Mouse (Mus musculus) layer of hippocampus, adult 9-10 months (tissue): ENCODE measurements at regions not wholly inside any gene's neighbourhood (a gene's known extent, or its start where the extent isn't known, plus 50 kb on each side); places are given as distances from the start of the nearest gene placed in this dataset.
A peak's percentile ranks its signal among the peaks of the same experiment; 100 is the strongest.

ENCODE experiments used
- DNase-seq: peaks from one replicate; pipeline ENCODE4 v3.0.0; 2022; ENCODE audit warnings: low spot score

DNA sequence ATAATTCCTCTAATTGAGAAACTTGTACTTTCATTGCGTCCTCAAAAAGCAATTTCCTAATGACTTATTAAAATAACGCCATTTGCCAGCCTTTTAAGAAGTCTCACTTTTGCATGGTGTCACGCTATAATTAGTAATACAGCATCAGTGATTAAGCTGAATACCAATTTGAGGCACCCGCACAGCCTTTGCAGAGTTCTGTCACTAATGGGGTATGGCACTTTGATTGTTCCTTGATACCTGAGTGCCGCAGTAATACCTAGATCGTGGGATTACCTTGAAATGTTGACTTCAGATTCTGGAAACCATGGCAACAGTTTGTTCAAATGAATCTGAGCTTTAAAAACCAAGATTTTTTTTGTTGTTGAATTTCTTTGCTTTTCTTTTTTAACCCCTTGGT, 202.7 kb upstream of the Igfbp7 start:
- no peak for DNase-seq

DNA sequence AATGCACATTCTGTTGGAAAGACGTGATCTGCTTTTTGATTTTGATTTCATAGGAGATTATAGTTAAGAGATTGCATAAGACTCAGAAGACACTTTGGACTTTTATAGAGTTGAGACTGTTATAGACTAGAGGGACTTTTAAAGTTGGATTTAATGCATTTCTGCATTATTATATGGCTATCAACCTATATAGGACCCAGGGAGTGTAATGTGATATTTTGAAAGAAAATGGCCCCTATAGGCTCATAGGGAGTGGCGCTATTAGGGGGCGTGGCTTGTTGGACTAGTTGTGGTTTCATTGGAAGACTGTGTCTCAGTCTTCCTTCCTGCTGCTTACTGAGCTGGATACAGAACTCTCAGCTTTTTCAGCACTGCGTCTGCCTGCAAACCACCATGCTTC, 186.9 kb upstream of the Igfbp7 start:
- DNase-seq = no peak

DNA sequence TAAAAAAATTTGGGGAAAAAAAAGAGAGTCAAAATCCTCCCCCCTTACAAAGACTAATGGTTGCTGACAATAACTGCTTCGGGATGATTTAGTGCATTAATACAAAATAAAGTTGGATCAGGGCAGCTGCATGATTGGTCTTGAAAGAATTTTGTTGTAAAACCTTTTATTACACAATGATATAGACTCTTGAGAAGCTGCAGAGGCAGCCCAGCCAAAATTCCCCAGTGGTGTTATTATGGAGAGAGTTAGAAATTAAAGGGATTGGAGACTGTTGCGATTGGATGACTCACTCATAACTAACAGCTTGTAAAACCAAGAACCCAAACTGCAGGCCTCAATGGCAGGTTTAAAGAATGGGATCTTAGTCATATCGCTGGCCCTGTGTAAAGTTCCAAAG, 181.4 kb upstream of the Igfbp7 start:
- DNase-seq = no peak

DNA sequence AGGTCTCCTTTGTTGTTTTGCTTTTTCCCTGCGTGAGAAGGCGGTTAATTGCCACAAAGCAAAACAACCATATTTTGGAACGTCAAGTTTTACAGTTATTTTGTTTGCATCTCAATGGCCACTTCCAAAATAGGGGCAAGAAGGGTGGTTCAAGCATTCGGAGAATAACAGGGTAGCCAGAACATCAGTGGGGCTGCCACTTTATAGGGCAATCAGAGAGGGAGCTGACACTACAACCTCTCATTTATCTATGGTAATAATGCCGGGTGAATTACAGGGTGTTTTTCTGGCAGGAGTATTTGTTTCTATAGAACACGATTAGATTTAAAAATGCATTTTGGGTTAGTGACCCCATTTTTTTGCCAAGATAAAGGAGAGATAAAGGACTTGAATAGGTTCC, 173.9 kb upstream of the Igfbp7 start:
- no peak for DNase-seq

DNA sequence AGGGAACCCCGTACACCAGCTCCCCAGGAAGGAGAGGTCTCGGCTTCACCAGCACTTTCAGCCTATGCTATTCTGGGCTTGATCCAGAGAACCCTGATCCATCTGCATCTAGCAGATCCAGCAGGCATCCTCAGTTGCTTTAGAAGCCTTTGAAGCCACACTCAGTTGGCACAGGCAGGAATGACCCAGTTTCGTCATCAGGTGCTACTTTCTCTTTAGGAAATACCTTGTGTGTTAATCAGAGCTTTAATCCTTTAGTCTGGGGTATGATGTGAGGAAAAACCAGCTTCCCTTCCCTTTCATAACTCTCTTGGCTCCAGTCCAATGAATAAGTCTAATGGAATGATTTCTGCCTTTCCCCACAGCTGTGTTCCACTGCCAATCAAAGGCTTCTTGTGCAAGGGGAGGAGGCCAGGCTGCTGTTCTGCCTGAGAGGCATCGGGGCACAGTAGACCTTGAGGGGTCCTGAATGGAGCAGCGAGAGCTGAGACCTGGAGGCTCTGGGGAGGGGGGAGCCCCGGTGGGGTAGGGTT, 173.3 kb upstream of the Igfbp7 start:
- peak; percentile 8 for DNase-seq

DNA sequence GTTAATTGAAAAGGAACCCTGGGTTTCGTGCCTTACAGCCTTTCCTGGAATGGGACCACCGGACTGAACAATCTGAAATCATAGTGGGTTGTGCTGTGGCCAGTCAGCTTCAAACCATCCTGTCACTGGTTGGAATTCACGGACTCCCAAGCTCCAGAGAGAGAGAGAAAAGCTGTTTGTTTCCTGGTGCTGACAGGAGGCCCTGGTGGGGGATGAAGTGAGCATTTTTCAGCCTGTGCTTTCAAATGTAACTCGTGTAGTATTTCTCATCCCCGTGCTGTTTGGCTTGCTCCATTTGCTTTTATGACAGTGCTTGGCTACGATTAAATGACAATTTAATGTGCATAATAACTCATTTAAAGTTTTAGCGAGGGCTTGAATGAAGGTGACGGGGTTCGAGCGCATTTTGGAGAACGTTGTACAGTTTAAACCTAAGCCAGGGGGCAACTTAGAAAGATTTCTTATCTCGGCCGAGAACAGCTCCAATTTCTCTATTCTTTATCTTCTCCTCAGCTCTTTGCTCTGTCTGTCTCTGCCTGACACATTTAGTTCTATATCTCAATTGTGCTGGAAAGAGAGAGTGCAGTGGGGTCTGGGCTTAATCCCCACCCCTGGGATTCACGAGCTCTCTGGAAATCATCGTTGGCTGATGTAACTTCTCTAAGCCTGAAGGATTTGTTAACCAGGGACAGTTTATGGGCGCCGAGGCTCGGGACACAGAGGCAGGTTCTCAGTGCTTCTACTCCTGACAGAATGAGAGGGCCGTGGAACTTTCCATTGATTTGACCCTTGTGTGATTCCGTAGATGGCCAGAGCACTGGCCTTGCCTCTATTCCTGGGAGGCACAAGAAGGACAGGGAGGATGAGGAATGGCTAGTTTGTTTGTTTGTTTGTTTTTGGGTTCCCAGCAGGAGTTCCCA, 172.2 kb upstream of the Igfbp7 start:
- no peak for DNase-seq

DNA sequence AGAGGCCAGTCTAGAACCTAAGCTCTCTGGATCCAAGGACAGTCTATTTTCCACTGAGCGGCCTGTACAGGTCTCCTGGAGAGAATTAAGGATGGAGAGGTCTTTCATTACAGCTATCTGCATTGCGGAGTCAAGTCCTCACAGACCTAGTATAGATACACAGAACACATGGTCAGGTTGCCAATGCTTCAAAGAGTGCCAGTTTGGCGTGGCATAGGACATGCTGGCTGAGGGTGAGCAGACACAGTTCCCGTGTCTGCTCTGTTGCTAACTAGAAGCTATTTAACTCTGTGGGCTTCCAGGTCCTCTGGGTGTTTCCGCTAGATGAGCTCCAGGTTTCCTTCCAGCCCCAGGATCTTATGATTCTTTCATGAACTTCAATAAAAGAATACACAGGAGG, 169.0 kb upstream of the Igfbp7 start:
- DNase-seq = no peak

DNA sequence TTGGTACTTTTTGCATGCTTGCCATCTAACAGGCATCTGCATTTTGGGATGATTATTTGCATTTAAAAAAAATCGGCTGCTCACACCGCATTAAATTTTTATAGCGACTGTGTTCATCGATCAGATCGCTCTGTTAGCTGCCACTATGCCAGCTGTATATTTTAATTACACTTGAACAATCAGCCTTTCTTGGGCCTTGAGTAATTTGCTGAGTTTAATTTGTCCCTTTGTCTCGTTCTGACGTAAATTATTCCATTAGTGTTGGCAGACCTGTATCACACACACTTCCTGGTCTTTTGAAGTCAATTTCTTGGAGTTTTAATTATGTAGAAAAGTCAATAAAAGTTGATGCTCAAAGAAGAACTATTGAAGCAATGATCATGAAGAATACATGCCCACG, 167.9 kb upstream of the Igfbp7 start:
- no peak for DNase-seq

DNA sequence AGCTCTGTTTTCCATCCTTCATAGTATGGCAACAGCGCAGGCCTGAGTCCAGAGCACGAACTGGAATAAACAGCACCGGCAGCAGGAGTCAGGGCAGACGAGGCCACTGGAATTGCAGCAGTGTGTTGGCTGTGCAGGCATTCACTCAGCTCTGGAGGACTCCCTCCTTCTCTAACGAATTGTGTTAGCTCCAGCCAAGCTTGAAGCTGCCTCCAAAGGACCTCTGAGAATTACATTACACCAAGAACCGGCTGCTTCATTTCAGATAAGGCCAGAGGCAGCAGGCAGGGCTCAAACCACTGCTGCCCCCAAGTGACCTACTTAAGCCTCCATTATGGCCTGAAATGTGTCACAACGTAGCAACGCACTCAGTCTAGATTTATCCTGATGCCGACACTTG, 162.5 kb upstream of the Igfbp7 start:
- DNase-seq = no peak

DNA sequence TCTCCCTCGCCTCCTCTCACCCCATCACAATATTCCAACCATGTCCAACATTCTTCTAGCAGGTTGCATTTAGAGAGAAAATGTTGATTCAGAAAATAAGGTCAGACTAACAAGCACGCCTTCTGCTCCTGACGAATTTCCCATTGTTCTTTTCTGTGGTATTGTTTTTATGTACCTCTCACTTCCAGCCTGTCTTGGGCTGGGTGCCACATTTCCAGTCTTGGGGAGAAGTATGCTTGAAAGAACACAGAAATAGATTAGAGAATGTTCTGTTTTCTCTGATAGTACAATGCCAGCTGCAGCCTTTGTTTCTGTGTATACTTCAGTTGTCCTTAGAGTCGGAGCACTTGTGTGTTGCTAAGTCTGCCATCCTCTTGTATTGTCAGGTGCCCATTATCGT, 160.3 kb upstream of the Igfbp7 start:
- DNase-seq = no peak

DNA sequence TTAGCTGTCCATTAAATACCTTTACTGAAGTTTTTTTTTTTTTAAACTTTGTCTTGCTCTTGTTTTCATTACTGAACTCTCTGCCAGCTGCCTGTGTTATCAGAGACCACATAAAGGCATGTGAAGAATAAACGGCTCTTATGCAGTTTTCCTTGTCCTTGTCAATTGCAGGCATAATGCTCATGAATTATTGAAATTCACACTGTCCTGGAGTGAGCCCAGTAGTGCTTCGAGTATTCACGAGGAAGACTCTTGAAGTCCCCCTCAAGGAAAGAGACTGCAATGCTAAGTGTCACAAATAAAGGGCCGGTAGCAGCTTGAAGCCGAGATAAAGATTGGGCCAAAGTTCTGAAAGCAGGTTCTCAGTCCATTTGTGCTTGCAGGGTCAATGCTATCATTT, 144.7 kb upstream of the Igfbp7 start:
- no peak for DNase-seq

DNA sequence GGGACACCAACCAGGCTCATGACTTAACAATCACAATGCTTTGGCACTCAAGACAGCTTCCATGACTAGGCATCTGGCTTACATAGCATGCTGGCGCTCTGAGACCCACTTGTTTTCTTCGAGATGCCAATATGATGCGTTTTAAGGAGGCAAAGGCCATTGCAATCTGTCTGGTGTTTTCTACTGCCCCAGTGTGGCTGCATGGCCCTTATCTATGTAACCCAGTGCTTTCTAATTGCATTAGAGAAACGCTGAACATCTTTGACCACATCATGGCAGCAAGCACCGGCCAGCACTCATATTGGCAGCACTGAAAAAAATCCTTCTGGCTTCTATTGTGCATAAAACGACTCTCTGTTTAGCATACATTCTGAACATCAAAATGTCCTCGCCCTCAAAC, 144.2 kb upstream of the Igfbp7 start:
- no peak for DNase-seq

DNA sequence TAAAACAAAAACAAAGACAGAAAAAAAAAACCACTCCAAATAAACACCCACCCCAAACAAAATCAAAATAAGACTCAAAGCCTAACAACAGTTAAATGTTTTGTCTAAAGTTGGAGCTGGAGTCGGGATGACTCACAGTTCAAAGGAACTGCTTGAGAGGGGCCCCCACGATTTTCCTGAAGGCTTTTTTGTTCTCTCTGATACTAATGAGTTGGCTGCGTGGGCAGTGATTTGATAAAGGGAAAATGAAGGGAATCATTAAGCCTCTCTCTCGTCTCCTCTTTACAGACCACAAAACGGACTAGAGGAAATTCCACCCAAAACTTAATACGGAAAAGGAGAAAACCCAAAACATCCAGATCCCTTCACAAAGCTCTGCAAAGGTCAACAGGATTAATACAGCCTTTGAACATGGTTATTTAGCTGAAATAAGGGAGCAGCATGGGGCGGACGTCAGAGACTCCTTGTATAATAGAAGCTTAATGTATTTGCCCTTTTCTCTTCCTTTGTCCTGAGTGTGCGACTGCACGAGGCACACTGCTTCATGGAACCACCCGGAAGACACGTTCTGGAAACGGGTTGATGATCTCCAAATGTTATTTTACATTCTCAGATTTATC, 138.3 kb upstream of the Igfbp7 start:
- no peak for DNase-seq

DNA sequence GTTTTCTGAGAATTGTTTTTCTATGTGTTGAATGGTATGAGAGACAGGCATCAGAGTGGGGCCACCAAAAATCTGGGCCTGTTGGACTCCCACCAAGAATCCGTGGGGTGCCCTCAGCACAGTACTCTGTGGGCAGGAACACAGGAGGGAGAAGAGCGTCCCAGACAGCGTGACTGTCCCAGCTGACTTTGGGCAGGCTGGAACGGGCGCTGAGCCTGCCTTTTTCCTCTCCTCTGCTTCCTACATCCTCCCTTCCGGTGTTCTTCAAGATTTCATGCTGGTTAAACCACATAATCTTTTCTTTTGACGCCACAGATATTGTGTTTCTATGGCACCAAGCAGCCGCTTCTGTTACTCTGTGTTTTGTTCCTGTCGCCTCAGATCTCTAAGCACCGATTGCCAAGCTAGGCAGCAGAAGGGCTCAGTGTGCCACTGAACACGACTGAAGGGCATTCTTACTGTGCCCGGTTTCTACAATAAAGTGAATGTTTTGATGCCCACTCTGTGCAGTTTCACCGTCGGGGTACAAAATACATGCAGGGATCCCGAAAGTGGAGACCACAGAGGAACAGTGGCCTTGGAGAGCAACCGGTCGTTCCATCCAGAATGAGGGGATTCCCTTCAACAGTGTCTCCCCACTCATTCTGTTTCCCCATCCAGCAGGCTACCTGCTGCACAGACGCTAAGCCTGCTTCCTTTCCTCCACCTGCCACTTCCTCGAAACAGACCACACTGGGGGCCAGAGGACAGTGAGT, 124.6 kb upstream of the Igfbp7 start:
- no peak for DNase-seq

DNA sequence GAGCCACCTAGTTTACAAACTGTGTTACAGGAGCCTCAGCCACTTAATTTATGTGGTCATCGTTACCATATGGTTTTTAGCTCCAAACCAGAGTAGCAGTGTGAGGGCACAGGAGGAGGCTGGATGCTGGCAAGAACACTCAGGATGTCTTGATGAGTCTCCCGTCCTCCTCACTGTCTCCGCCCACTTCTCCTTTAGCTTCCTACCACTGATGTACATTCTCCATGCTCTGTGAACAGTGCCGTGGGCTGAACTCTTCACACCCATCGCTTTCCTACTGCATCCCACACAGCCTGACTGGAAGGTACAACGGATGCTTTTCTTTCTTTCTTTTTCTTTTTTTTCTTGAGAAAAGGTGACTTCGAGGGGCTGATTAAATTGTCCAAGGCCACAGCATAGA, 122.5 kb upstream of the Igfbp7 start:
- DNase-seq = no peak

DNA sequence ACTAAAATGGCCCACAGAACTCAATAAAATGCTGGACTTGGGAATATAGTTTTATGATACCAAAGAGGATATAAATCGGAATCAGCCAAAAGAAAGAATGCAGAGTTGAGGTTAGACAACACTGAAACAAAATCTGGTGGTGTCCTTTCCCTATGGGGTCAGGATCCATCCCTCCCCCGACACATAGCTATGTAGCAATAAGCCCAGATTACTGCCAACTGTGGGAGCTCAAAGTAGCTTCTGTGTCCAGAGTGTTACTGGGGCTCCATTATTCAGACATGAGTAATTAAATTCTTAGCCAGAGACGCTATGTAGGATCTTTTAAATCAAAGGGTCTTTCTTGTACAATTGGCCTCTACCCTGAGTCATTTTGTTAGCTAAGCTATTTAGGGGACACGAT, 109.4 kb upstream of the Igfbp7 start:
- DNase-seq = no peak

DNA sequence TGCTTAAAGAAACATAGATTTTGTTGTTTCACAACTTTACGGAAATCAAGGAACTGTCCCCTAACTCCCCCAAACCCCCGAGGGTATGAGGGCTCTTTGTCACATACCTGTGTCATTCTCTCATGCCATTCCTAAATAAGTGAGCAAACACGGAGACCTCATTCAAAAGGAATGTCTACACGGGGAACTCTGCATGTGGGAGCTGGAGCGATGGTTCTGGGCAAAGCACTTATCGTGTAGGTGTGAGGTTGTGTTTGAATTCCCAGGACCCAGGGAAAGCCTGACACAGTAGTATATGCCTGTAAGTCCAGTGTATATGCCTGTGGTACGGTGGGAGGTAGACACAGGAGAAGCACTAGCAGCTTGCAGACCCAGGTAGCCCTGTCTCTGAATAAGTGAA, 107.6 kb upstream of the Igfbp7 start:
- DNase-seq = no peak

DNA sequence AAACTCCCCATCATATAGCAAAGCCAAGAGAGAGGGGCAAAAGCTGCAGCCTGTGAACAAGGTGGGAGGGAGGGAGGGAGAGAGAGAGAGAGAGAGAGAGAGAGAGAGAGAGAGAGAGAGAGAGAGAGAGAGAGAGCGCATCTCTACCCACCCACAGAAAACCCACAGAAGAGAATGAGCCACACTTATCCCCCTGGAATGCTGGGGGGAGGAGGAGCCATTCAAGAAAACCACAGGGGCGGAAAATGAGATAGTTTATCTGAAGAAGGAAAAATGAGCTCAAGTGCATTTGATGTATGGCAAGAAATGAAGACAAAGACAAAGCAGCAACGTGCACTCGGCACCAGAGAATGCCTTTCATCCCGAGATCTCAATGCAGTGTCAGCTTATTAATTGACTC, 94.8 kb upstream of the Igfbp7 start:
- no peak for DNase-seq

DNA sequence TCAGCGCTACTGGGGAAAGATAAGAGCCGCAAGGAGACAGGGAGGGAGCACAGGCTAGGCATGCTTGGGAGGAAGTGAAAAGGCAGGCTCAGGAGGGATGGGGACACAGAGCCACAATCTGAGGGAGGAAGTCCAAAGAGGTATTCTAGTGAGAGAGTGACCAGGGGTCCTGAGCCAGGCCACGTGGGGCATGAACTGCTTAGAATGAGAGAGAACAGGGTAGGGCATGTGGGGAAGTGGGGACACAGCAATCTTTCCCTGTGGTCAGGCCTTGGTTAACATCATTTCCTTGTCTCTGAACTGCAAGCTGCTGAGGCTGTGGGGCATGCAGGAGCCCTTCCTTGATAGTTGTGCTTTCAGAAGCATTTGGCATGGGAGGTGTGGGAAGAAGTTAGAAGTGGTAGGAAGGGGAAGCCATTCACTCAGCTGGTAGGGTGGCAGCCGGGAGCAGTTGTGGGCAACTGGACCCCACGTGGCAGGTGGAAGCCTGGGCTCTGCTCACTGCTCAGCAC, 92.2 kb upstream of the Igfbp7 start:
- DNase-seq = no peak

DNA sequence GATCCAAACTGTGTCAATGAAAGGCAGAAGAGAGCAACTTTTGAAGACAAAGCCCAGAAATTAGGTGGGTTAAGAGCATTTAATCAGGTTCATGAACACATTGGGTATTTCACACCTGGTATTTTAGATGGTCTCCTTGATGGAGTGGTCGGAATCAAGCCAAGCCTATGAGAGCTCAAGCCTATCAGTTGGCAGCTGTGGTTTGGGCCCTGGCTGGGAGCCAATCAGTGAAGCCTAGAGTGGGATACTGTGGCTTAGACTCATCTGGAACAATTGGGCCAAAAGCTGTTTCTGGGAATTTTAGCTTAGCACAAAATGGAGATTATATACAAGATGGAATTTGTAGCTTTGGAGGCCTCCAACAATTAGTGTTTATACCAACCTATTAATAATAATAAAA, 86.8 kb upstream of the Igfbp7 start:
- DNase-seq = no peak

DNA sequence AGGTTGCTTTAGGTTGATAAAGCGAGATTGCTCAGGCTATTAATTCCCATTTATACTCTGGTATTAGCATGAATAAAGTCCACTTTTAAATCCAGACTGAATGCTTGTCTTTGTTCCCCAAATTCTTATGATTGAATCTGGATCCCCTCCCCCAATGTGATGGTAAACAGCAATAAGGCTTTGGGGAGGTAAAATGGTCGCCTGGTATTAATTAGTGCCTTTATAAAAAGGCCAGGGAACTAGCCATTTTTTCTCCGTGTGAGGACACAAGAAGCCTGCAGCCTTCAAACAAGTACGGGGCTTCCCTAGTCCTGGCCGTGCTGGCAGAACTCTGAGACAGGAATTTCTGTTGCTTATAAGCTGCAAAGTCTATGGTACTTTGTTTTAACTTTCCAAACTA, 81.1 kb upstream of the Igfbp7 start:
- DNase-seq = no peak
